Mouse (Mus musculus) left cerebral cortex, adult 6 months (tissue): ENCODE data around the gene Fez1. TPM values are rescaled to one million over a fixed set of nuclear protein-coding genes. Genes with fewer than 3 reads are reported as not detected.

Experiments used
- long read RNA-seq, 2 experiments: library from polyadenylated mRNA; unstranded; transcript quantifications; one replicate each; pipeline ENCODE4 v2.0.0; 2019 to 2020
- polyA plus RNA-seq: library from polyadenylated mRNA; unstranded; fragments of <200 nt; fragmentation: Nextera tagmentation; gene quantifications from 2 replicates; pipeline ENCODE4 v1.2.3, GENCODE M21; 2021

Fez1 gene
- 441 and 540 TPM in 2 replicates for polyA plus RNA-seq
- long read RNA-seq, experiment 1, transcript Fez1-208 (9 exons, 1,285 nt) = minor isoform, 22 of 3,317 reads
- long read RNA-seq, experiment 1, transcript Fez1-201 (10 exons, 1,794 nt) = major isoform, 2,908 of 3,317 reads
- long read RNA-seq, experiment 1, partial matches to known transcripts = 146 of 3,317 reads
- long read RNA-seq, experiment 1, other reads (novel, unspliced or antisense) = 240 of 3,317 reads
- long read RNA-seq, experiment 2, transcript Fez1-201 (10 exons, 1,794 nt) = major isoform, 613 of 821 reads
- long read RNA-seq, experiment 2, transcript Fez1-208 (9 exons, 1,285 nt) = minor isoform, 13 of 821 reads
- long read RNA-seq, experiment 2, partial matches to known transcripts = 136 of 821 reads
- long read RNA-seq, experiment 2, other reads (novel, unspliced or antisense) = 55 of 821 reads

GRCm38 (mm10) chr9:36821644-36822000 is at the start of gene Fez1:
TSS of gene Fez1 (plus strand) at chr9:36821864.

GRCm38 (mm10) chr9:36796781-36797555 is 24.7 kb upstream of the Fez1 start, which contains the start of gene Ei24:
TSS of gene Ei24 (minus strand) at chr9:36797393.

Other genes starting within 250 kb of the Fez1 start
- not detected in 2 replicates for gene Gm17689, start 239.2 kb upstream of the Fez1 start, polyA plus RNA-seq
- gene A630095E13Rik, start 178.5 kb upstream of the Fez1 start, polyA plus RNA-seq = not detected in 2 replicates
- not detected in 2 replicates for gene Acrv1, start 128.6 kb upstream of the Fez1 start, polyA plus RNA-seq
- gene Chek1, start 94.8 kb upstream of the Fez1 start, polyA plus RNA-seq = 1.1 and 1.4 TPM in 2 replicates
- gene Stt3a, start 54.2 kb upstream of the Fez1 start, polyA plus RNA-seq = 52.8 and 53.7 TPM in 2 replicates
- gene Ei24, start 24.5 kb upstream of the Fez1 start, polyA plus RNA-seq = 12.4 and 53.9 TPM in 2 replicates